Mouse (Mus musculus) intestine, postnatal 0 days (tissue): ENCODE data around the gene Trpm1. TPM values are rescaled to one million over a fixed set of nuclear protein-coding genes. Genes with fewer than 3 reads are reported as not detected.
A peak's percentile ranks its signal among the peaks of the same experiment; 100 is the strongest.

Source experiments
- ATAC-seq: fragments of 200-750 bp; cut with Nextera tagmentation; 2 replicates; pipeline ENCODE4 v1.8.0; 2017; ENCODE audit warnings: mild to moderate bottlenecking, moderate TSS enrichment, moderate library complexity
- H3K27ac ChIP-seq: fragments of 300-500 bp; sonication (generic); 2 replicates; pipeline ENCODE4 v1.5.1; 2014; ENCODE audit warnings: mild to moderate bottlenecking, low read depth, low read length, moderate library complexity
- H3K27me3 ChIP-seq: fragments of 300-500 bp; sonication (generic); replicated peaks from 2 replicates; pipeline ENCODE4 v1.6.1; 2014; ENCODE audit warnings: low read length, mixed read lengths; ENCODE audit not compliant: control insufficient read depth, insufficient read depth
- H3K36me3 ChIP-seq: fragments of 300-500 bp; sonication (generic); 2 replicates; pipeline ENCODE4 v1.6.1; 2014; ENCODE audit warnings: mild to moderate bottlenecking, moderate library complexity; ENCODE audit not compliant: control insufficient read depth, insufficient read depth
- H3K4me1 ChIP-seq: fragments of 300-500 bp; sonication (generic); replicated peaks from 2 replicates; pipeline ENCODE4 v1.6.1; 2014; ENCODE audit warnings: antibody characterized with exemption, low read length, mixed read lengths; ENCODE audit not compliant: control insufficient read depth, insufficient read depth
- H3K4me2 ChIP-seq: fragments of 300-500 bp; sonication (generic); replicated peaks from 2 replicates; pipeline ENCODE4 v1.6.1; 2014; ENCODE audit warnings: low read depth, mild to moderate bottlenecking, moderate library complexity
- H3K4me3 ChIP-seq: fragments of 300-500 bp; sonication (generic); 2 replicates; pipeline ENCODE4 v1.5.1; 2014; ENCODE audit warnings: low read depth, low read length
- H3K9ac ChIP-seq: fragments of 300-500 bp; sonication (generic); 2 replicates; pipeline ENCODE4 v1.6.1; 2014; ENCODE audit warnings: mild to moderate bottlenecking, low read depth, low read length
- H3K9me3 ChIP-seq: fragments of 300-500 bp; sonication (generic); 2 replicates; pipeline ENCODE4 v1.6.1; 2016; ENCODE audit warnings: mixed run types; ENCODE audit not compliant: control insufficient read depth
- CTCF ChIP-seq: sonication (generic); IDR thresholded peaks from 2 replicates; pipeline ENCODE4 v1.5.1; 2016; ENCODE audit warnings: low read depth, mild to moderate bottlenecking, control low read depth, antibody characterized with exemption, moderate library complexity
- WGBS: fragments of 180-500 bp; shearing (Covaris S2); extraction: QIAGEN DNeasy Blood & Tissue Kit; methylation state at CpG from one replicate; pipeline ENCODE4 v1.1.7; 2014; 5-methylcytosine and 5-hydroxymethylcytosine counted together
- microRNA counts: library from miRNA; unstranded; fragments of <30 nt; microRNA quantifications from one replicate; lab custom pipeline; 2016
- microRNA-seq: library from miRNA; unstranded; fragments of <30 nt; microRNA quantifications from one replicate; pipeline ENCODE4, GENCODE M21; 2016
- polyA plus RNA-seq: library from polyadenylated mRNA; unstranded; fragments of >200 nt; fragmentation: Nextera tagmentation; extraction: Ambion mirVana; gene quantifications from 2 replicates; pipeline ENCODE4 v1.2.1, GENCODE M21; 2015

Gene Trpm1
- polyA plus RNA-seq, 1 experiment from 2014 or later: not detected

GRCm38 (mm10) chr7:64310756-64311155, 157.1 kb downstream of the Trpm1 start:
- Histone ChIP-seq H3K27me3 (no peaks in the 10 kb centered on the region), H3K4me3 (no peak overlapping the region), H3K27ac (no peak overlapping the region), H3K9ac (no peak overlapping the region), H3K36me3 (peaks cover 20% of the 10 kb centered on the region), H3K9me3 (no peaks in the 10 kb centered on the region), H3K4me2 (no peak overlapping the region), H3K4me1 (no peaks in the 10 kb centered on the region)
- TF ChIP-seq CTCF: no peak
- 60% methylated on average over 2 of the region's 2 CpGs for WGBS
- ATAC-seq: no peak

GRCm38 (mm10) chr7:64312811-64313210, 159.2 kb downstream of the Trpm1 start:
- H3K4me1 ChIP-seq: no peaks in the 10 kb centered on the region
- no peak overlapping the region for H3K9ac ChIP-seq
- 35% methylated on average over 7 of the region's 7 CpGs for WGBS
- TF ChIP-seq CTCF: no peak
- H3K4me3 ChIP-seq: no peak overlapping the region
- no peak overlapping the region for H3K4me2 ChIP-seq
- peak; percentile 69 for ATAC-seq
- no peaks in the 10 kb centered on the region for H3K9me3 ChIP-seq
- H3K27me3 ChIP-seq: no peaks in the 10 kb centered on the region
- H3K27ac ChIP-seq: no peak overlapping the region
- peaks cover 31% of the 10 kb centered on the region for H3K36me3 ChIP-seq

MicroRNAs within 50 kb of the gene (microRNA counts, 519-probe panel; counts per million panel counts)
- microRNA mmu-miR-211 (lab: Ali Mortazavi, UCI): not detected

Small RNA genes lying within 50 kb of the gene (microRNA-seq; reads per million reads assigned to microRNA genes)
- 1.6 reads per million for gene Mir211
- not detected for gene Mir6416

Other genes starting within 250 kb of the Trpm1 start
- gene E030018B13Rik, start 237.0 kb upstream of the Trpm1 start, polyA plus RNA-seq: not detected in 2 replicates
- gene Klf13, start 214.9 kb upstream of the Trpm1 start, polyA plus RNA-seq: 19.3 and 24.5 TPM in 2 replicates
- gene Mtmr10, start 133.8 kb downstream of the Trpm1 start, polyA plus RNA-seq: 3.2 and 3.4 TPM in 2 replicates
- gene Fan1, start 220.3 kb downstream of the Trpm1 start, polyA plus RNA-seq: 2.2 and 2.4 TPM in 2 replicates
- 15.2 and 18.1 TPM in 2 replicates for gene Mphosph10, start 238.4 kb downstream of the Trpm1 start, polyA plus RNA-seq
- gene Mcee, start 238.8 kb downstream of the Trpm1 start, polyA plus RNA-seq: 75.3 and 75.7 TPM in 2 replicates